ENCODE assay signal across 8 mouse cellular contexts in the genomic region with DNA sequence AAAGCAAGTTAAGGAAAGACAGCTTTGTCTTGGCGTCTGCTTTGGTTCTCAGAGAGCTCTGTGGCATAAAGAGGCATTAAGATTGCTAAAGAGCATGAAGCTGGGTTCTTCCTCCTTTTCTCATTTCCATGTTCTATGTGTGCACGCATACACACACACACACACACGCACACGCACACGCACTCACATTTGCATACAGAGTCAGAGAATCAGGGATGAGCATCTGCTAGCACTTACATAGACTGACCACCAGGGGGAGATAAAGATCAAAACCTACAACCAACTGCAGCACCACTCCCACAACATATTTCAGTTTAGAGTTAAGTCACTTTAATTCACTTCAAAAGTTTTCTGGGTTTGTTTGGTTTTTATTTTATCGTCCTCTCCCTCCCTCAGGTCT. TPM values are rescaled to one million over a fixed set of nuclear protein-coding genes. Genes with fewer than 3 reads are reported as not detected.
DNase-seq lines count a peak whose midpoint lies in the region; ATAC-seq and TF ChIP-seq lines count a peak whose summit lies in the region.

No protein-coding gene starts in this region.

- no peaks in the 10 kb centered on the region for H3K27me3 ChIP-seq in liver, embryonic 14.5 days (ENCODE audit: control insufficient read depth, insufficient read depth, low read length)
- no peaks in the 10 kb centered on the region for H3K27me3 ChIP-seq in lung, embryonic 14.5 days (ENCODE audit: insufficient read depth, low read length)
- H3K27me3 ChIP-seq in neural tube, embryonic 15.5 days (replicated peaks): peaks cover 4% of the 10 kb centered on the region; the same call in 1 of the 2 replicates

- no peaks in the 10 kb centered on the region for H3K36me3 ChIP-seq in liver, embryonic 14.5 days (replicated peaks; ENCODE audit: control insufficient read depth, insufficient read depth, low read depth)
- no peaks in the 10 kb centered on the region for H3K36me3 ChIP-seq in lung, embryonic 14.5 days (ENCODE audit: insufficient read depth)
- no peaks in the 10 kb centered on the region for H3K36me3 ChIP-seq in neural tube, embryonic 15.5 days

- no peak overlapping the region for H3K4me2 ChIP-seq in liver, embryonic 14.5 days (ENCODE audit: low read depth)
- no peak overlapping the region for H3K4me2 ChIP-seq in lung, embryonic 14.5 days
- H3K4me2 ChIP-seq in neural tube, embryonic 15.5 days: peak overlapping the region; percentile 40

- H3K4me1 ChIP-seq in liver, embryonic 14.5 days (replicated peaks; ENCODE audit: control insufficient read depth in 2 of 2, insufficient read depth in 2 of 2, low read length in 1 of 2): no peaks in the 10 kb centered on the region
- H3K4me1 ChIP-seq in bone marrow macrophage, adult 2 months (ENCODE audit: control insufficient read depth, insufficient read depth, low read length): peaks cover 10% of the 10 kb centered on the region
- H3K4me1 ChIP-seq in lung, embryonic 14.5 days (ENCODE audit: insufficient read depth): no peaks in the 10 kb centered on the region
- H3K4me1 ChIP-seq in neural tube, embryonic 15.5 days: no peaks in the 10 kb centered on the region

- TF ChIP-seq EP300 in liver, embryonic 14.5 days (IDR thresholded peaks at IDR 0.05; ENCODE audit: low read depth): no peak

- WGBS in liver, embryonic 14.5 days (ENCODE audit: insufficient replicate concordance): 8% methylated on average over 6 of the region's 6 CpGs
- WGBS in lung, embryonic 14.5 days: 11% methylated on average over 6 of the region's 6 CpGs
- WGBS in neural tube, embryonic 15.5 days: 3% methylated on average over 6 of the region's 6 CpGs

- no peak overlapping the region for H3K27ac ChIP-seq in liver, embryonic 14.5 days
- H3K27ac ChIP-seq in bone marrow macrophage, adult 2 months (ENCODE audit: insufficient read depth, low read depth, low read length): peak overlapping the region; percentile 48
- H3K27ac ChIP-seq in lung, embryonic 14.5 days (ENCODE audit: low read depth): no peak overlapping the region
- no peak overlapping the region for H3K27ac ChIP-seq in neural tube, embryonic 15.5 days (replicated peaks)

- DNase-seq in liver, embryonic 14.5 days (ENCODE audit: low read depth in 3 of 3, low spot score in 3 of 3): peak; percentile 26 to 47 (median 30)
- no peak for DNase-seq in liver
- DNase-seq in forelimb bud, embryonic 11.5 days (ENCODE audit: low read depth, low spot score): peak; percentile 67
- DNase-seq in kidney, adult 9 months: peak; percentile 60
- DNase-seq in lung, embryonic 14.5 days: peak; percentile 81
- no peak for DNase-seq in gastrocnemius, postnatal 4 days (ENCODE audit: low spot score in 2 of 2)

- H3K9me3 ChIP-seq in liver, embryonic 14.5 days (ENCODE audit: control insufficient read depth, low read length): no peaks in the 10 kb centered on the region
- no peaks in the 10 kb centered on the region for H3K9me3 ChIP-seq in lung, embryonic 14.5 days (ENCODE audit: low read depth, low read length)
- H3K9me3 ChIP-seq in neural tube, embryonic 15.5 days (replicated peaks): no peaks in the 10 kb centered on the region

- peak; percentile 89 for TF ChIP-seq CTCF in liver, embryonic 14.5 days (IDR thresholded peaks at IDR 0.05; ENCODE audit: low read depth)
- no peak for TF ChIP-seq CTCF in bone marrow macrophage, adult 2 months (IDR thresholded peaks at IDR 0.05; ENCODE audit: low read depth, low read length)
- peak; percentile 90 for TF ChIP-seq CTCF in lung, embryonic 14.5 days (IDR thresholded peaks at IDR 0.05; ENCODE audit: low read depth)

- no peak for TF ChIP-seq POLR2A in bone marrow macrophage, adult 2 months (IDR thresholded peaks at IDR 0.05; ENCODE audit: borderline replicate concordance, low read depth, low read length)

- H3K4me3 ChIP-seq in liver, embryonic 14.5 days (ENCODE audit: insufficient read depth in 1 of 2, low read depth in 2 of 2, low read length in 2 of 2): no peak overlapping the region
- peak overlapping the region; percentile 16; the same call in 1 of the 2 replicates for H3K4me3 ChIP-seq in bone marrow macrophage, adult 2 months (ENCODE audit: insufficient read depth, low read length)
- H3K4me3 ChIP-seq in lung, embryonic 14.5 days (ENCODE audit: low read depth, low read length): no peak overlapping the region
- H3K4me3 ChIP-seq in neural tube, embryonic 15.5 days (replicated peaks): 0 out of 2 replicates have a peak overlapping the region, but pooled peaks have one; percentile 6

- H3K9ac ChIP-seq in liver, embryonic 14.5 days (replicated peaks): no peak overlapping the region
- H3K9ac ChIP-seq in lung, embryonic 14.5 days: no peak overlapping the region
- H3K9ac ChIP-seq in neural tube, embryonic 15.5 days (replicated peaks): no peak overlapping the region

- ATAC-seq in liver, embryonic 14.5 days (ENCODE audit: insufficient read depth): no peak
- peak; percentile 31; the same call in 1 of the 2 replicates for ATAC-seq in lung, embryonic 14.5 days (ENCODE audit: insufficient read depth)
- ATAC-seq in neural tube, embryonic 15.5 days (ENCODE audit: low FRiP score): no peak; the same call in 1 of the 2 replicates

RNA-seq across cellular contexts. Expression of a gene that starts 3.6 kb away (rescaled TPM):
- 0.01 TPM in 1 of 2 replicates, not detected in the other for polyA plus RNA-seq in liver, embryonic 14.5 days (2012; rRNA removed)
- not detected in 2 replicates for polyA plus RNA-seq in liver, embryonic 14.5 days (2014; fragmentation: Nextera tagmentation; extraction: Ambion mirVana)
- not detected in 2 replicates for polyA plus RNA-seq in bone marrow macrophage, adult 2 months (2012; ENCODE audit: insufficient read depth, insufficient read length, missing spikeins)
- not detected in 2 replicates for polyA plus RNA-seq in lung, embryonic 14.5 days (2014; fragmentation: Nextera tagmentation; extraction: Ambion mirVana)
- 0.06 TPM in 1 of 2 replicates, not detected in the other for polyA plus RNA-seq in neural tube, embryonic 15.5 days (2015; fragmentation: Nextera tagmentation; extraction: Ambion mirVana)
- total RNA-seq in gastrocnemius, postnatal 4 days (2021): not detected

RNA-seq across cellular contexts. Expression of a gene that starts 14.0 kb away (rescaled TPM):
- polyA plus RNA-seq in liver, embryonic 14.5 days (2012; rRNA removed): not detected in 2 replicates
- not detected in 2 replicates for polyA plus RNA-seq in liver, embryonic 14.5 days (2014; fragmentation: Nextera tagmentation; extraction: Ambion mirVana)
- not detected in 2 replicates for polyA plus RNA-seq in bone marrow macrophage, adult 2 months (2012; ENCODE audit: insufficient read depth, insufficient read length, missing spikeins)
- not detected in 2 replicates for polyA plus RNA-seq in lung, embryonic 14.5 days (2014; fragmentation: Nextera tagmentation; extraction: Ambion mirVana)
- 0.14 and 0.15 TPM in 2 replicates for polyA plus RNA-seq in neural tube, embryonic 15.5 days (2015; fragmentation: Nextera tagmentation; extraction: Ambion mirVana)
- not detected for total RNA-seq in gastrocnemius, postnatal 4 days (2021)

RNA-seq across cellular contexts. Expression of a gene that starts 21.8 kb away (rescaled TPM):
- polyA plus RNA-seq in liver, embryonic 14.5 days (2012; rRNA removed): 73.6 and 75.7 TPM in 2 replicates
- polyA plus RNA-seq in liver, embryonic 14.5 days (2014; fragmentation: Nextera tagmentation; extraction: Ambion mirVana): 55.3 and 67.1 TPM in 2 replicates
- 46.3 and 53.7 TPM in 2 replicates for polyA plus RNA-seq in bone marrow macrophage, adult 2 months (2012; ENCODE audit: insufficient read depth, insufficient read length, missing spikeins)
- 152 and 169 TPM in 2 replicates for polyA plus RNA-seq in lung, embryonic 14.5 days (2014; fragmentation: Nextera tagmentation; extraction: Ambion mirVana)
- 185 and 191 TPM in 2 replicates for polyA plus RNA-seq in neural tube, embryonic 15.5 days (2015; fragmentation: Nextera tagmentation; extraction: Ambion mirVana)
- 100 to 1,000 TPM; 130 to 140 TPM for total RNA-seq in gastrocnemius, postnatal 4 days (2021)

RNA-seq across cellular contexts. Expression of a gene that starts 34.4 kb away (rescaled TPM):
- polyA plus RNA-seq in liver, embryonic 14.5 days (2012; rRNA removed): not detected in 2 replicates
- polyA plus RNA-seq in liver, embryonic 14.5 days (2014; fragmentation: Nextera tagmentation; extraction: Ambion mirVana): not detected in 2 replicates
- not detected in 2 replicates for polyA plus RNA-seq in bone marrow macrophage, adult 2 months (2012; ENCODE audit: insufficient read depth, insufficient read length, missing spikeins)
- not detected in 2 replicates for polyA plus RNA-seq in lung, embryonic 14.5 days (2014; fragmentation: Nextera tagmentation; extraction: Ambion mirVana)
- not detected in 2 replicates for polyA plus RNA-seq in neural tube, embryonic 15.5 days (2015; fragmentation: Nextera tagmentation; extraction: Ambion mirVana)
- under 1 TPM; 0.49 to 0.76 TPM for total RNA-seq in gastrocnemius, postnatal 4 days (2021)

RNA-seq across cellular contexts. Expression of a gene that starts 35.1 kb away (rescaled TPM):
- polyA plus RNA-seq in liver, embryonic 14.5 days (2012; rRNA removed): 0.03 and 0.19 TPM in 2 replicates
- polyA plus RNA-seq in liver, embryonic 14.5 days (2014; fragmentation: Nextera tagmentation; extraction: Ambion mirVana): 0.47 and 0.68 TPM in 2 replicates
- 9.6 and 15.5 TPM in 2 replicates for polyA plus RNA-seq in bone marrow macrophage, adult 2 months (2012; ENCODE audit: insufficient read depth, insufficient read length, missing spikeins)
- 1.2 and 1.4 TPM in 2 replicates for polyA plus RNA-seq in lung, embryonic 14.5 days (2014; fragmentation: Nextera tagmentation; extraction: Ambion mirVana)
- 0.42 and 0.79 TPM in 2 replicates for polyA plus RNA-seq in neural tube, embryonic 15.5 days (2015; fragmentation: Nextera tagmentation; extraction: Ambion mirVana)
- total RNA-seq in gastrocnemius, postnatal 4 days (2021): 10 to 100 TPM; 11.0 to 13.9 TPM

Comparison
In these comparisons a context has a peak if more than half of its experiments do, and no peak if none do; other contexts are left out.
1. DNase-seq: peak in liver, embryonic 14.5 days (3 of 3), forelimb bud, embryonic 11.5 days (single experiment), kidney, adult 9 months (single experiment) and lung, embryonic 14.5 days (single experiment); none in liver (single experiment) and gastrocnemius, postnatal 4 days (0 of 2).
2. H3K4me3 ChIP-seq: peak in bone marrow macrophage, adult 2 months (single experiment) and neural tube, embryonic 15.5 days (single experiment); none in liver, embryonic 14.5 days (0 of 2) and lung, embryonic 14.5 days (single experiment).